Mouse (Mus musculus) NIH3T3 (cell line): ENCODE data around the gene Rapgef3.
A peak's percentile ranks its signal among the peaks of the same experiment; 100 is the strongest.

ENCODE experiments used
- DNase-seq: peaks from one replicate; pipeline ENCODE4 v3.0.0-alpha.2; 2012; ENCODE audit warnings: low read depth

Gene Rapgef3

GRCm38 (mm10) chr15:97773108-97773507 lies 5.3 kb upstream of the Rapgef3 start:
- DNase-seq: peak; percentile 94

GRCm38 (mm10) chr15:97770280-97770679 lies 2.5 kb upstream of the Rapgef3 start:
- DNase-seq: no peak

- no peak for DNase-seq
Observed at GRCm38 (mm10) chr15:97768192-97768591, 420 bp upstream of the Rapgef3 start.

GRCm38 (mm10) chr15:97766594-97767279 lies 1.0 kb downstream of the Rapgef3 start:
- DNase-seq: no peak

- peak; percentile 52 for DNase-seq
Observed at GRCm38 (mm10) chr15:97766194-97766593, 1.6 kb downstream of the Rapgef3 start.

GRCm38 (mm10) chr15:97765090-97765794 lies 2.5 kb downstream of the Rapgef3 start:
- DNase-seq: no peak

GRCm38 (mm10) chr15:97764532-97764931 lies 3.2 kb downstream of the Rapgef3 start:
- no peak for DNase-seq

GRCm38 (mm10) chr15:97763256-97764049 lies 4.3 kb downstream of the Rapgef3 start:
- no peak for DNase-seq

GRCm38 (mm10) chr15:97762733-97763132 lies 5.0 kb downstream of the Rapgef3 start:
- DNase-seq: no peak

- no peak for DNase-seq
Observed at GRCm38 (mm10) chr15:97761438-97761837, 6.3 kb downstream of the Rapgef3 start.

- DNase-seq: no peak
Observed at GRCm38 (mm10) chr15:97760952-97761351, 6.8 kb downstream of the Rapgef3 start.

GRCm38 (mm10) chr15:97760006-97760405 lies 7.8 kb downstream of the Rapgef3 start:
- no peak for DNase-seq

- DNase-seq: peak; percentile 78
Observed at GRCm38 (mm10) chr15:97755361-97755760, 12.4 kb downstream of the Rapgef3 start.

- DNase-seq: peak; percentile 59
Observed at GRCm38 (mm10) chr15:97754476-97754875, 13.3 kb downstream of the Rapgef3 start.

- DNase-seq: no peak
Observed at GRCm38 (mm10) chr15:97752491-97752890, 15.3 kb downstream of the Rapgef3 start.

GRCm38 (mm10) chr15:97751676-97752075 lies 16.1 kb downstream of the Rapgef3 start:
- DNase-seq: no peak

GRCm38 (mm10) chr15:97750697-97751096 lies 17.1 kb downstream of the Rapgef3 start:
- DNase-seq: peak; percentile 92

- DNase-seq: no peak
Observed at GRCm38 (mm10) chr15:97749841-97750240, 17.9 kb downstream of the Rapgef3 start.

GRCm38 (mm10) chr15:97749397-97749796 lies 18.4 kb downstream of the Rapgef3 start:
- DNase-seq: no peak

GRCm38 (mm10) chr15:97748964-97749363 lies 18.8 kb downstream of the Rapgef3 start:
- no peak for DNase-seq

GRCm38 (mm10) chr15:97748309-97748708 lies 19.5 kb downstream of the Rapgef3 start:
- DNase-seq: no peak

- no peak for DNase-seq
Observed at GRCm38 (mm10) chr15:97747486-97747885, 20.3 kb downstream of the Rapgef3 start.

GRCm38 (mm10) chr15:97746748-97747147 lies 21.0 kb downstream of the Rapgef3 start:
- DNase-seq: no peak
